17 mouse cellular contexts compared by ENCODE assay signal in the genomic region with DNA sequence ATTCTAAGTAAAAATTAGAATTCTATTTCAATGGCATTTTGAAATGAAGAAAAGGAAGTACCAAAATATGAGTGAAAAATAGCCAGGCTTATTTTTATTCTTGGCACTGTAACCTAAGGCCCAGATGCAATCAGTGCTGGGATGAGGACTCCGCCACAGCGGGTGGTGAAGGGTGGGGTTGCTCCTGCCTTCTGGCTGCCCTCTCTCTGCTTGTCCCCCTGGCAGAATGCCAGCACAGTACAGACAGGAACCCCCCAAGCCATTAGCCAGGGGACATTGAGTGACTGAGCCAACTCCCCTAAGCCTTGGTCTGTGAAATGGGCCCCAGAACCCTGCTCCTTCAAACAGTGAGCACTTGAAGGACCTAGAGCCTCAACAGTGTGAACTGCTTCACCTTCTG.
DNase-seq lines count a peak whose midpoint lies in the region; ATAC-seq lines count a peak whose summit lies in the region.
"Had no signal": no experiment of that assay in that cellular context is flagged by ENCODE, and none has a peak within 500 bp of the region (broad histone marks: within the 10 kb centered on the region; RNA-seq: fewer than 3 reads in every experiment).

No protein-coding gene starts in this region.

- no peaks in the 10 kb centered on the region; the same call in 1 of the 2 replicates for H3K4me1 ChIP-seq in hindbrain, embryonic 16.5 days (ENCODE audit: control insufficient read depth, insufficient read depth, low read depth, low read length)
- peaks cover 12% of the 10 kb centered on the region; the same call in 1 of the 2 replicates for H3K4me1 ChIP-seq in hindbrain, embryonic 12.5 days
- peaks cover 5% of the 10 kb centered on the region for H3K4me1 ChIP-seq in midbrain, embryonic 16.5 days (ENCODE audit: control insufficient read depth, insufficient read depth, low read length)
- H3K4me1 ChIP-seq in midbrain, embryonic 10.5 days: no peaks in the 10 kb centered on the region
- H3K4me1 ChIP-seq: limb, embryonic 10.5 days; liver, embryonic 12.5 days had no signal

- H3K27ac ChIP-seq in hindbrain, embryonic 16.5 days (ENCODE audit: low read depth, low read length): no peak overlapping the region
- H3K27ac ChIP-seq in hindbrain, embryonic 12.5 days: no peak overlapping the region
- H3K27ac ChIP-seq in midbrain, embryonic 16.5 days (ENCODE audit: low read length): no peak overlapping the region
- H3K27ac ChIP-seq in midbrain, embryonic 10.5 days (replicated peaks): no peak overlapping the region
- H3K27ac ChIP-seq: heart, adult 2 months; kidney, embryonic 15.5 days; limb, embryonic 10.5 days; liver, embryonic 12.5 days had no signal

- no peak for DNase-seq in midbrain, embryonic 10.5 days (ENCODE audit: low spot score)
- DNase-seq in cerebellum, adult 18-20 months: peak; percentile 72 to 77
- peak; percentile 72 to 84 for DNase-seq in cerebellum, postnatal 14 days
- DNase-seq in adrenal gland, postnatal 10 days: no peak
- no peak for DNase-seq in frontal cortex, postnatal 36 days (ENCODE audit: low spot score in 2 of 2)
- DNase-seq: heart, adult 2 months; heart, postnatal 14 days; right cerebral cortex, adult 18-20 months had no signal

- ATAC-seq in hindbrain, embryonic 16.5 days: peak; percentile 59; the same call in 1 of the 2 replicates
- no peak for ATAC-seq in hindbrain, embryonic 12.5 days (ENCODE audit: low FRiP score)
- ATAC-seq in midbrain, embryonic 16.5 days: 0 out of 2 replicates have a peak, but pooled peaks have one; percentile 37
- ATAC-seq: liver, embryonic 12.5 days; lung, postnatal 0 days had no signal

- no peak overlapping the region for H3K4me3 ChIP-seq in hindbrain, embryonic 16.5 days (ENCODE audit: low read length)
- H3K4me3 ChIP-seq in hindbrain, embryonic 12.5 days: no peak overlapping the region
- H3K4me3 ChIP-seq in midbrain, embryonic 16.5 days (ENCODE audit: low read depth, low read length): no peak overlapping the region
- H3K4me3 ChIP-seq in midbrain, embryonic 10.5 days: no peak overlapping the region
- H3K4me3 ChIP-seq: erythroblast, embryonic 14.5 days; heart, adult 2 months; kidney, embryonic 15.5 days; limb, embryonic 10.5 days; liver, embryonic 12.5 days; myocyte had no signal

- no peak overlapping the region for H3K9ac ChIP-seq in hindbrain, embryonic 16.5 days (ENCODE audit: low read depth, low read length)
- no peak overlapping the region for H3K9ac ChIP-seq in hindbrain, embryonic 12.5 days
- H3K9ac ChIP-seq in midbrain, embryonic 16.5 days (ENCODE audit: low read depth, low read length): no peak overlapping the region
- H3K9ac ChIP-seq: kidney, embryonic 15.5 days; liver, embryonic 12.5 days had no signal

- no peaks in the 10 kb centered on the region for H3K36me3 ChIP-seq in hindbrain, embryonic 16.5 days (ENCODE audit: control insufficient read depth, insufficient read depth, low read length)
- no peaks in the 10 kb centered on the region for H3K36me3 ChIP-seq in hindbrain, embryonic 12.5 days
- H3K36me3 ChIP-seq in midbrain, embryonic 16.5 days (ENCODE audit: control insufficient read depth, insufficient read depth, low read length): no peaks in the 10 kb centered on the region
- H3K36me3 ChIP-seq in midbrain, embryonic 10.5 days: peaks cover 6% of the 10 kb centered on the region; the same call in 1 of the 2 replicates
- H3K36me3 ChIP-seq: kidney, embryonic 15.5 days; limb, embryonic 10.5 days; liver, embryonic 12.5 days had no signal

- 78% methylated on average over 2 of the region's 2 CpGs for WGBS in hindbrain, embryonic 16.5 days
- 69% methylated on average over 2 of the region's 2 CpGs for WGBS in hindbrain, embryonic 12.5 days
- 87% methylated on average over 2 of the region's 2 CpGs for WGBS in midbrain, embryonic 16.5 days
- 96% methylated on average over 2 of the region's 2 CpGs for WGBS in midbrain, embryonic 10.5 days

- no peak overlapping the region for H3K4me2 ChIP-seq in hindbrain, embryonic 16.5 days (ENCODE audit: low read length)
- no peak overlapping the region for H3K4me2 ChIP-seq in hindbrain, embryonic 12.5 days (replicated peaks)
- no peak overlapping the region for H3K4me2 ChIP-seq in midbrain, embryonic 16.5 days (ENCODE audit: low read length)
- H3K4me2 ChIP-seq: kidney, embryonic 15.5 days; liver, embryonic 12.5 days had no signal

- no peaks in the 10 kb centered on the region for H3K27me3 ChIP-seq in hindbrain, embryonic 16.5 days (replicated peaks; ENCODE audit: control insufficient read depth, insufficient read depth, low read length)
- no peaks in the 10 kb centered on the region for H3K27me3 ChIP-seq in hindbrain, embryonic 12.5 days
- no peaks in the 10 kb centered on the region for H3K27me3 ChIP-seq in midbrain, embryonic 16.5 days (ENCODE audit: control insufficient read depth, insufficient read depth, low read depth, low read length)
- no peaks in the 10 kb centered on the region for H3K27me3 ChIP-seq in midbrain, embryonic 10.5 days (ENCODE audit: low read depth, poor library complexity, severe bottlenecking)
- H3K27me3 ChIP-seq: kidney, embryonic 15.5 days; liver, embryonic 12.5 days had no signal

- H3K9me3 ChIP-seq in hindbrain, embryonic 16.5 days (ENCODE audit: control insufficient read depth, low read length): no peaks in the 10 kb centered on the region
- H3K9me3 ChIP-seq in hindbrain, embryonic 12.5 days (replicated peaks): no peaks in the 10 kb centered on the region
- no peaks in the 10 kb centered on the region for H3K9me3 ChIP-seq in midbrain, embryonic 16.5 days (replicated peaks; ENCODE audit: control insufficient read depth, low read length, poor library complexity, severe bottlenecking)
- H3K9me3 ChIP-seq in midbrain, embryonic 10.5 days (replicated peaks): no peaks in the 10 kb centered on the region
- H3K9me3 ChIP-seq: kidney, embryonic 15.5 days; limb, embryonic 10.5 days; liver, embryonic 12.5 days had no signal

Comparison
In these comparisons a context has a peak if more than half of its experiments do, and no peak if none do; other contexts are left out.
1. DNase-seq: peak in cerebellum, adult 18-20 months (2 of 2) and cerebellum, postnatal 14 days (2 of 2); none in midbrain, embryonic 10.5 days (single experiment), adrenal gland, postnatal 10 days (single experiment) and frontal cortex, postnatal 36 days (0 of 2).